Mouse (Mus musculus): ENCODE data around the gene Lrrc46. TPM values are rescaled to one million over a fixed set of nuclear protein-coding genes. Genes with fewer than 3 reads are reported as not detected.
A peak's percentile ranks its signal among the peaks of the same experiment; 100 is the strongest.

Gene Lrrc46
- polyA plus RNA-seq, 2 experiments = 0.63 to 0.91 TPM

DNA sequence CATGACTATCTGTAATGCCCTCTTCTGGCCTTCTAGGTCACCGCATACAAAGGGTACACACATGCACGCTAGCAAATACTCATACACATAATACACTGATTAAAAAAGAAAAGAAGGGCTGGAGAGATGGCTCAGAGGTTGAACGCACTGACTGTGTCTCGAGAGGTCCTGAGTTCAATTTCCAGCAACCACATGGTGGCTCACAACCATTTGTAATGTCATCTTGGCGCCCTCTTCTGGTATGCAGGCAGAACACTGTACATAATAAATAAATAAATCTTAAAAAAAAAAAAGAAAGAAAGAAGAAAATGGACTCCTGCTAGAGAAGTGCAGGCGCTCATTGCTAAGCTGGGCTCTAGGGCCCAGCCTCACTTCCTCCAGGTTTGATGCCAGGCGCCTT is 4.7 kb upstream of the Lrrc46 start:
- no peak for TF ChIP-seq POLR2A (IDR thresholded peaks at IDR 0.05; ENCODE audit: borderline replicate concordance, extremely low read depth, insufficient read depth, insufficient read length)
- no peaks in the 10 kb centered on the region for H3K9me3 ChIP-seq (ENCODE audit: control insufficient read depth, low read length)
- H3K4me1 ChIP-seq (ENCODE audit: control insufficient read depth, insufficient read depth, low read length) = peaks cover 6% of the 10 kb centered on the region
- no peak for DNase-seq (ENCODE audit: low spot score)
- peaks cover 35% of the 10 kb centered on the region for H3K36me3 ChIP-seq (ENCODE audit: control insufficient read depth, insufficient read depth, low read length)
- no peak for ATAC-seq (ENCODE audit: low FRiP score, low read depth)
- no peak overlapping the region for H3K27ac ChIP-seq (replicated peaks; ENCODE audit: low read depth, low read length)
- no peak overlapping the region for H3K4me2 ChIP-seq (replicated peaks; ENCODE audit: low read depth, low read length, severe bottlenecking)
- H3K27me3 ChIP-seq (ENCODE audit: control insufficient read depth, insufficient read depth, low read length) = no peaks in the 10 kb centered on the region
- WGBS = 78% methylated on average over 7 of the region's 7 CpGs
- H3K4me3 ChIP-seq (replicated peaks; ENCODE audit: low read length) = no peak overlapping the region
- H3K9ac ChIP-seq (ENCODE audit: low read depth, low read length, severe bottlenecking) = no peak overlapping the region

DNA sequence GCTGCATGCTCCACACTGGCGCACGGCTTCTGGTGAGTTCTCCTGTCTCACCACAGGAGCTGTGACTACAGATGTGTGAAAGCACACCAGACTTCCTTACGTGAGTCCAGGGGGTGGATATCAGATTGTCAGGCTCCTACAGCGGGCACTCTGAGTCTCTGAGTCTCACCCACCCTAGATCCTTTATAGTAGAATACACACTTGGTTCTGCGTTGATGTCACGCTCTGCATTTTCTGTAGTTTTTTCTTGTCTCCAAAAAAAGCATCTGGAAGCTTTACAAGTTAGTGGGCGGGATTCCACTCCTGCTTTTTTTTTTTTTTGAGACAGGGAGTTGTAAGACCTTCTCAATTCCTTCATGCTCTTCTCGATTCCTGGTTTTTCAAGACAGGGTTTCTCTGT is 3.7 kb upstream of the Lrrc46 start:
- Histone ChIP-seq H3K9me3 (ENCODE audit: control insufficient read depth, low read length) (no peaks in the 10 kb centered on the region), H3K27ac (replicated peaks; ENCODE audit: low read depth, low read length) (no peak overlapping the region), H3K4me3 (replicated peaks; ENCODE audit: low read length) (no peak overlapping the region), H3K9ac (ENCODE audit: low read depth, low read length, severe bottlenecking) (no peak overlapping the region), H3K4me2 (replicated peaks; ENCODE audit: low read depth, low read length, severe bottlenecking) (no peak overlapping the region), H3K36me3 (ENCODE audit: control insufficient read depth, insufficient read depth, low read length) (peaks cover 35% of the 10 kb centered on the region), H3K27me3 (ENCODE audit: control insufficient read depth, insufficient read depth, low read length) (no peaks in the 10 kb centered on the region), H3K4me1 (ENCODE audit: control insufficient read depth, insufficient read depth, low read length) (peaks cover 6% of the 10 kb centered on the region)
- no peak for DNase-seq (ENCODE audit: low spot score)
- no peak for TF ChIP-seq POLR2A (IDR thresholded peaks at IDR 0.05; ENCODE audit: borderline replicate concordance, extremely low read depth, insufficient read depth, insufficient read length)
- ATAC-seq (ENCODE audit: low FRiP score, low read depth) = no peak
- 94% methylated on average over 8 of the region's 8 CpGs for WGBS

DNA sequence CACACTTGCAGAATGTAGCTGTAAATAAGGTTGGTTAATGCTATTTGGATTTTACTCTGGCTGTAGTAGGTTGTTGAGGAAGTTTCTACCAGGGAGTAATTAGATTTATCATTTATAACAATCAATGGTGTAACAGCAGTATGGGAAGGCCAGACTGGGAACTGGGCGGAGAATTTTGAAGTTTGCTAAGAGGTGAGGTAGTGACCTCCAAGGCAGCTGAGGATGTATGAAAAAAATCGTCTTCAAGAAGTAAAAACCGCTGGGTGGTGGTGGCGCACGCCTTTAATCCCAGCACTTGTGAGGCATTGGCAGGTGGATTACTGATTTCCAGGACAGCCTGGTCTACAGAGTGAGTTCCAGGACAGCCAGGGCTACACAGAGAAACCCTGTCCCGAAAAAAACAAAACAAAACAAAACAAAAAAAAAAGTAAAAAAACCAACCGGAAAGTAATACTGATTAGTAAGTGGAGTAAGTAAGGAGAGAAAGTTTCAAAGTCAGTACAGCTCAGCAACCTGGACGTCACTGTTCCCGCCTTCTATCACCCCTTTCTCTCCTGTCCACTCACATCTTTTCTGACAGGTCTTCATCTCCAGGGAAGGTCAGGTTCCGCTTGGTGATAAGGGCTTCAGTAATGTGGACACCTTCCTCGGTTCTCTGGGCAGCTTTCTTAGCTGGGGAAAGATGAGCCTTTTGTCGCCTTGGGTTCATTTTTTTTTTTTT is 746 bp downstream of the Lrrc46 start:
- H3K9ac ChIP-seq (ENCODE audit: low read depth, low read length, severe bottlenecking) = 0 out of 2 replicates have a peak overlapping the region, but pooled peaks have one; percentile 82

DNA sequence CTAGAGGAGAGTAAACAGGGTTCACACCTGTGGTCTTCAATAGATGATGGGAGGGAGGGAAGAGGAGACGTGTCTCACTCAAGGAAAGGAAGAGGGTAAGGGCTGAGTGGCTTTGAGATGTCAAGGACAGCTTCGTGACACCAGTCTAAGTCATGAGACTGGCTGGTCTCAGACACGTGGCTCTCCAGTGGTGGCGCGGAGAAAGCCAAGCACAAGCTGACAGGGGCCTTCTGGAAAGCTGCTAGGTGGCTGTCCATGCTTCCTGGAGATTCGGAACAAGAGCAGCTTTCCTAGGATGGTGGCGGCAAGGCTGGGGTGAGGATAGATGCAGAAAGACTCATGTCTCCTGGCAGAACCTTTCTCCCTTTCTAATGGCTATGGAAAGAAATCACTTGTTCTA is 2.3 kb downstream of the Lrrc46 start:
- DNase-seq (ENCODE audit: low spot score) (no peak), ATAC-seq (ENCODE audit: low FRiP score, low read depth) (no peak)
- no peak overlapping the region for H3K4me2 ChIP-seq (replicated peaks; ENCODE audit: low read depth, low read length, severe bottlenecking)
- H3K4me1 ChIP-seq (ENCODE audit: control insufficient read depth, insufficient read depth, low read length) = peaks cover 6% of the 10 kb centered on the region
- no peaks in the 10 kb centered on the region for H3K9me3 ChIP-seq (ENCODE audit: control insufficient read depth, low read length)
- H3K9ac ChIP-seq (ENCODE audit: low read depth, low read length, severe bottlenecking) = no peak overlapping the region
- H3K27me3 ChIP-seq (ENCODE audit: control insufficient read depth, insufficient read depth, low read length) = no peaks in the 10 kb centered on the region
- 0 out of 2 replicates have a peak, but pooled peaks cover 2% of the 10 kb centered on the region for H3K36me3 ChIP-seq (ENCODE audit: control insufficient read depth, insufficient read depth, low read length)
- WGBS = 64% methylated on average over 7 of the region's 7 CpGs
- no peak overlapping the region for H3K4me3 ChIP-seq (replicated peaks; ENCODE audit: low read length)
- no peak for TF ChIP-seq POLR2A (IDR thresholded peaks at IDR 0.05; ENCODE audit: borderline replicate concordance, extremely low read depth, insufficient read depth, insufficient read length)
- no peak overlapping the region for H3K27ac ChIP-seq (replicated peaks; ENCODE audit: low read depth, low read length)

More for the DNA sequence above, 746 bp downstream of the Lrrc46 start:
- DNase-seq (ENCODE audit: low spot score) (no peak), ATAC-seq (ENCODE audit: low FRiP score, low read depth) (no peak)
- Histone ChIP-seq H3K36me3 (ENCODE audit: control insufficient read depth, insufficient read depth, low read length) (peaks cover 14% of the 10 kb centered on the region), H3K9me3 (ENCODE audit: control insufficient read depth, low read length) (no peaks in the 10 kb centered on the region), H3K27ac (replicated peaks; ENCODE audit: low read depth, low read length) (no peak overlapping the region), H3K27me3 (ENCODE audit: control insufficient read depth, insufficient read depth, low read length) (no peaks in the 10 kb centered on the region), H3K4me3 (replicated peaks; ENCODE audit: low read length) (peak overlapping the region; percentile 85), H3K4me1 (ENCODE audit: control insufficient read depth, insufficient read depth, low read length) (peaks cover 6% of the 10 kb centered on the region), H3K4me2 (replicated peaks; ENCODE audit: low read depth, low read length, severe bottlenecking) (peak overlapping the region; percentile 75)
- TF ChIP-seq POLR2A (IDR thresholded peaks at IDR 0.05; ENCODE audit: borderline replicate concordance, extremely low read depth, insufficient read depth, insufficient read length) = no peak
- 54% methylated on average over 11 of the region's 12 CpGs for WGBS

DNA sequence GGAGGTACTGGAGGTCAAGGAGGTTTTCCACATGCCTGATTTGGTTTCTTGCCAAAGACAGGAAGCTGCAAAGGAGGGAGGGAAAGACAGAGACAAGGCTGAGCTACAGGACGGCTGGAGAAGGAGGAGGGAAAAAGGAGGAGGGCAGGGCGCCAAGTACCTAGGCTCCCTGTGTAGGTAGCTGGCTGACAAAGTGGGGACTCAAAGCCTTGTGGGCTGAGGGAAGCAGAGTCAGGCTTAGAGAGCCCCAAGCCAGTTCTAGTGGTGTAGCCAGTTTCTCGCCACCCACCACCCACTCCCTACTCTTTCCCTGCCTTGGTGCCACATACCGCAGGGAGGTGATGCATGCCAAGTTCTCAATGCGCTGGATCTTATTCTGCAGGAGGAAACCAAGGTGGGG is 5.1 kb downstream of the Lrrc46 start:
- Histone ChIP-seq H3K4me1 (ENCODE audit: control insufficient read depth, insufficient read depth, low read length) (no peaks in the 10 kb centered on the region), H3K4me2 (replicated peaks; ENCODE audit: low read depth, low read length, severe bottlenecking) (no peak overlapping the region), H3K9me3 (ENCODE audit: control insufficient read depth, low read length) (no peaks in the 10 kb centered on the region), H3K27ac (replicated peaks; ENCODE audit: low read depth, low read length) (no peak overlapping the region), H3K9ac (ENCODE audit: low read depth, low read length, severe bottlenecking) (no peak overlapping the region), H3K27me3 (ENCODE audit: control insufficient read depth, insufficient read depth, low read length) (no peaks in the 10 kb centered on the region), H3K36me3 (ENCODE audit: control insufficient read depth, insufficient read depth, low read length) (peaks cover 11% of the 10 kb centered on the region; the same call in 1 of the 2 replicates), H3K4me3 (replicated peaks; ENCODE audit: low read length) (no peak overlapping the region)
- DNase-seq (ENCODE audit: low spot score) (no peak), ATAC-seq (ENCODE audit: low FRiP score, low read depth) (no peak)
- TF ChIP-seq POLR2A (IDR thresholded peaks at IDR 0.05; ENCODE audit: borderline replicate concordance, extremely low read depth, insufficient read depth, insufficient read length) = no peak
- WGBS = 78% methylated on average over 5 of the region's 5 CpGs
